Mouse (Mus musculus) kidney, embryonic 16.5 days (tissue): ENCODE measurements around the gene Susd4. TPM values are rescaled to one million over a fixed set of nuclear protein-coding genes. Genes with fewer than 3 reads are reported as not detected.

Source experiments
- ATAC-seq: fragments of 200-750 bp; cut with Nextera tagmentation; 2 replicates; pipeline ENCODE4 v1.8.0; 2017; ENCODE audit warnings: moderate TSS enrichment; ENCODE audit not compliant: low FRiP score, low TSS enrichment
- H3K27ac ChIP-seq: fragments of 300-500 bp; sonication (generic); 2 replicates; pipeline ENCODE4 v1.5.1; 2014; ENCODE audit warnings: low read length
- H3K27me3 ChIP-seq: fragments of 300-500 bp; sonication (generic); 2 replicates; pipeline ENCODE4 v1.6.1; 2014; ENCODE audit warnings: low read length, control low read depth, mixed read lengths; ENCODE audit not compliant: insufficient read depth
- H3K36me3 ChIP-seq: fragments of 300-500 bp; sonication (generic); 2 replicates; pipeline ENCODE4 v1.6.1; 2014; ENCODE audit warnings: low read length, control low read depth, mixed read lengths; ENCODE audit not compliant: insufficient read depth
- H3K4me1 ChIP-seq: fragments of 300-500 bp; sonication (generic); 2 replicates; pipeline ENCODE4 v1.6.1; 2014; ENCODE audit warnings: low read length, control low read depth, mixed read lengths; ENCODE audit not compliant: insufficient read depth
- H3K4me2 ChIP-seq: fragments of 300-500 bp; sonication (generic); replicated peaks from 2 replicates; pipeline ENCODE4 v1.6.1; 2014; ENCODE audit warnings: low read depth, low read length
- H3K4me3 ChIP-seq: fragments of 300-500 bp; sonication (generic); 2 replicates; pipeline ENCODE4 v1.5.1; 2014; ENCODE audit warnings: mild to moderate bottlenecking, low read length
- H3K9ac ChIP-seq: fragments of 300-500 bp; sonication (generic); replicated peaks from 2 replicates; pipeline ENCODE4 v1.6.1; 2014; ENCODE audit warnings: low read length
- H3K9me3 ChIP-seq: fragments of 300-500 bp; sonication (generic); 2 replicates; pipeline ENCODE4 v1.6.1; 2016; ENCODE audit warnings: low read length, control low read depth
- WGBS: fragments of 180-500 bp; shearing (Covaris S2); extraction: QIAGEN DNeasy Blood & Tissue Kit; methylation state at CpG from one replicate; pipeline ENCODE4 v1.1.7; 2014; 5-methylcytosine and 5-hydroxymethylcytosine counted together
- polyA plus RNA-seq: library from polyadenylated mRNA; unstranded; fragments of >200 nt; fragmentation: Nextera tagmentation; extraction: Ambion mirVana; gene quantifications from 2 replicates; pipeline ENCODE4 v1.2.1, GENCODE M21; 2015

Susd4 gene
- polyA plus RNA-seq, 1 experiment from 2014 or later: 25.7 TPM

DNA sequence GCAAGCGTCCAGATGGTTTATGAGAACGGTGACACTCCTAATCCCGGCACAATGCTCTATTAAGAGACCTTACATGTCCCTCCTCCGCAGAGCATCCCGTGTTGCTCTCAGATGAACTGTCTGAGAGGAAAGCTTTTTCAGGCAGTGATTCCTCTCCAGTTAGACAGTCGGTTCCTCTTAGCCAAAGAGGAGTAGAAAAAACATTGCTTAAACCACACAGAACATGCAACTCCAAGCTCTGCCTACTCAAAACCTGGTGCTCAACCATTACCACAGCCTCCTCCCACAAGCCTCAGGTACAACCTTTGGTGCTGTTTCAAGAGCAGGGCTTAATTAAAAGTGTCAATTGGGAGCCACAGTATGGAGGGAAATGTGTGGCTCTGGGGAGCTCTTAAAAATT lies 74.4 kb downstream of the Susd4 start:
- Histone ChIP-seq H3K27me3 (no peaks in the 10 kb centered on the region), H3K9me3 (0 out of 2 replicates have a peak, but pooled peaks cover 4% of the 10 kb centered on the region), H3K4me2 (no peak overlapping the region), H3K9ac (no peak overlapping the region), H3K4me3 (no peak overlapping the region), H3K27ac (no peak overlapping the region), H3K36me3 (no peaks in the 10 kb centered on the region), H3K4me1 (peaks cover 20% of the 10 kb centered on the region)
- 32% methylated on average over 6 of the region's 6 CpGs for WGBS
- ATAC-seq: no peak

DNA sequence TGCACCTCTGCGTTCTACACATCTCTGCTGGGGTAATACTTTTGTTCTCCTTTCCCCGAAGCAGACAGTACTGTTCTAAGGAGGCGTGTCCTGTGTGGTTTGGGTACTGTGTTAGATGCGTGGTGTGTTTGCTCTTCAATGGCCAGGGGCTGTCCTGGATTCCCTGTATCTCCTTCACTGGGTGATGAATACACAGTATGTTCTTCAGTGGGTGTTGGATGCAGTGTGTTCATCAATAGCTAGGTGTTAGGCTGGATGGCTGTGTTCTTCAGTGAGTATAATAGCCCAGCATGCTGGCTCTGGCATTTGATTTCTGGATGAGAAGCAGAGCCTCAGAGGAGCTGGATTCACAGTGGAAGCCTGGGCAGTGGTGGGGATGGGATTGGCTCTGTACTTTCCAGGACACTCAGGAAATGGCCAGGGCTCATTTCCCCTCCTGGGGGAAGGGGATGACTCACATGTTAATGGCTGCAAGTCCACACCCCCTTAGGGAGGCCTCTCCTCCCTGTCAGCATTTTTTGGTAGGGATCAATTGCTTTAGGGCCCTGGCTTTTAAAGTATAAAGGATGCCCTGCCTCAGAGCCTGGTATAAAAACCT lies 75.8 kb downstream of the Susd4 start:
- Histone ChIP-seq H3K27me3 (no peaks in the 10 kb centered on the region), H3K36me3 (no peaks in the 10 kb centered on the region), H3K4me2 (no peak overlapping the region), H3K4me3 (no peak overlapping the region), H3K4me1 (peaks cover 20% of the 10 kb centered on the region), H3K9ac (no peak overlapping the region), H3K27ac (no peak overlapping the region), H3K9me3 (0 out of 2 replicates have a peak, but pooled peaks cover 4% of the 10 kb centered on the region)
- ATAC-seq: peak; percentile 65
- WGBS: 70% methylated on average over 4 of the region's 4 CpGs

DNA sequence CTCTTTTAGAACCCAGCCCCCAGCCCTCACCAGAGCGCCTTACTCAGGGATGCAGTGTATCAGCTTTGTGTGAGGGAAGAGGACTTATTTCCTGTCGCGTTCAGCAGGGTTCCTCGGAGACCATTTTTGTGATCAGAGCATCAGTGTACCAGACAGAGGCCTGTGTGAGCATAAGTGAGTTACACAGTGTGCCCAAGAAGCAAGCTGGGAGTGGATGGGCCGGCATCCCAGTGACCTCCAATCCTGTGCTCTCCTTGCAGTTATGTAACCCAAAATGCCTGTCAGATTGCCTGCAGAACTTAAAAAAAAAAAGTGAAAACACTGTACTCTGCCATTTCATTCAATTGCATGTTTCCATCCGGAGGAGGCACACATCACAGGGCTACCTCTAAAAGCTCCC lies 76.4 kb downstream of the Susd4 start:
- Histone ChIP-seq H3K27me3 (no peaks in the 10 kb centered on the region), H3K9me3 (0 out of 2 replicates have a peak, but pooled peaks cover 4% of the 10 kb centered on the region), H3K9ac (no peak overlapping the region), H3K27ac (no peak overlapping the region), H3K4me1 (peaks cover 20% of the 10 kb centered on the region), H3K4me3 (no peak overlapping the region), H3K36me3 (no peaks in the 10 kb centered on the region), H3K4me2 (no peak overlapping the region)
- 42% methylated on average over 6 of the region's 6 CpGs for WGBS
- ATAC-seq: no peak

DNA sequence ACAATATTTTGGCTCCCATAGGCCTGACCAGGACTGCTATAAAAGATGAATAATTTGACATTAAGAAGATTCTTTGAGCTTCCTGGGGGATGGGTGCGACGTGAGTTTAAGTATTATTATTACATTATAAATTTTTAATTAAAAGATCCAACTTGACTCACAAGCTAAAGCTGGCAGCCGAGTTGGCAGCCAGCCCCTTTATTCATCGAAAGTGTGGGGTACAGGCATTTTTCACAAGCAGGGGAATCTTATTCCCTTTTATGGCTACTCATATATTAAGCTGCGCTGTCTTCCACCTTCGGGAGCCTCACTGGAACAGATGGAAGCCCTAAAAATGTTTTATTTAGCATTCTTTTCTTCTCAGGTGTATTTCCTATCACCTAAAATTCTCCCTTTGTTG lies 76.9 kb downstream of the Susd4 start:
- no peak for ATAC-seq
- no peak overlapping the region for H3K27ac ChIP-seq
- no peaks in the 10 kb centered on the region for H3K36me3 ChIP-seq
- no peak overlapping the region for H3K4me3 ChIP-seq
- 82% methylated on average over 6 of the region's 6 CpGs for WGBS
- no peak overlapping the region for H3K4me2 ChIP-seq
- no peaks in the 10 kb centered on the region for H3K27me3 ChIP-seq
- peaks cover 20% of the 10 kb centered on the region for H3K4me1 ChIP-seq
- H3K9ac ChIP-seq: no peak overlapping the region
- H3K9me3 ChIP-seq: 0 out of 2 replicates have a peak, but pooled peaks cover 4% of the 10 kb centered on the region

DNA sequence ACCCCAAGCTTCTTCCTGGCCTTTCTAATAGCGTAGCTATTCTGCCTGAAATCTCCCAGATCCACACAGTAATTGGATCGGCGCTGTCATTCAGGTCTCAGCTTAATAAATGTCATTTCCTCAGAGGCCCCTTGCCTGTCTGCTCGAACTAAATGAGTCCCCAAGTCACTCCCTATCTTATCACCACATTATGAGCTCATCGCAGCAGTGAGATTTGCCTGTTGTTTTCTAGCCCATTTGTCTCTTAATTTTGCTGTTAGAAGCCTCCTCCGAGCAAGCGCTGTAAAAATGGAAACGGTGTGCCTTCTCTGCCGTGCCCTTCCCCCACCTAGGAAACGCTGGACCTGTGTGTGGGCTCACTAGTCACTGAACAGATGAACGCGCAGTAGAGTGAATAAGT lies 85.9 kb downstream of the Susd4 start:
- ATAC-seq: no peak

DNA sequence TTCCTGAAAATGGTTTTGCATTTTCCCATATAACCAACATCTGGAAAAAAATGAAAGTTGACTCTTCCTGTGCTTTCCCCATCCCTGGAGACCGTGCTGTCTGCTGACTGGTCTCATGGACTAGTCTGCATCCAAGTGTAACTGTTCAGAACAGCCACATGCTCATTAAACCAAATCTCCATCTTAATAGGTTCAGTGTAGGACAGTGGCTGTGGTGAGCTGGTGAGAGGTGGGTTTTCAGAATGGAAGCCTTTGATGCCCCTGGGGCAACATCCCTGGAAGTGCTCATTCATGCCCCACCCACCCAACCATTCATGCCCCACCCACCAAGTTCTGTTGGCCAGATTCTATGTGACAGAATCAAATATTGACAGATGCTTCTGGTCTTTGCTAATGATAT lies 86.4 kb downstream of the Susd4 start:
- Histone ChIP-seq H3K4me3 (no peak overlapping the region), H3K27ac (no peak overlapping the region), H3K4me1 (no peaks in the 10 kb centered on the region), H3K9ac (no peak overlapping the region), H3K27me3 (no peaks in the 10 kb centered on the region), H3K9me3 (no peaks in the 10 kb centered on the region), H3K4me2 (no peak overlapping the region), H3K36me3 (no peaks in the 10 kb centered on the region)
- no peak for ATAC-seq
- 80% methylated on average over 1 of the region's 1 CpGs for WGBS

More for the DNA sequence above, 85.9 kb downstream of the Susd4 start:
- Histone ChIP-seq H3K27ac (no peak overlapping the region), H3K36me3 (no peaks in the 10 kb centered on the region), H3K9ac (no peak overlapping the region), H3K4me1 (no peaks in the 10 kb centered on the region), H3K27me3 (no peaks in the 10 kb centered on the region), H3K4me2 (no peak overlapping the region), H3K4me3 (no peak overlapping the region), H3K9me3 (no peaks in the 10 kb centered on the region)
- 55% methylated on average over 12 of the region's 12 CpGs for WGBS

DNA sequence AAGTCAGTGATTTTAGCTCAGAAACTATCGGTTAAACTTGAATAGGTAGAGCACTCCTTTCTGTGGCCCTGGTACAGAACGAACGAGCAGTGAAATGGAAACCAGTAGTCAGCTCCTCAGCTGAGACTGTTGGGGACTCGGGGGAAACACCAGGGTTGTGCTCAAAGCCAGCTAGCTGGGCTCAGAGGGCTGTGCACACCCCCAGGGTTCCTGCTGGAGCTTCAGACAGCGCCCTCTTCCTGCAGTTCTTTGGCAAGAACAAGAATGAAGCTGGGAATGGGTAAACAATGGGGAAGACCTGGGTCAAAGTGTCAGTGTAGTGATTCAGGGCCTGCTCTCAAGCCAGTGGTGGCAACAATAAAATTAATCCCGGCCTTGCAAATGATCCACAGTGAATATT lies 88.5 kb downstream of the Susd4 start:
- no peak for ATAC-seq
- WGBS: 38% methylated on average over 6 of the region's 6 CpGs
- Histone ChIP-seq H3K36me3 (no peaks in the 10 kb centered on the region), H3K9me3 (no peaks in the 10 kb centered on the region), H3K4me3 (no peak overlapping the region), H3K9ac (no peak overlapping the region), H3K27me3 (no peaks in the 10 kb centered on the region), H3K4me2 (no peak overlapping the region), H3K4me1 (no peaks in the 10 kb centered on the region), H3K27ac (no peak overlapping the region)

DNA sequence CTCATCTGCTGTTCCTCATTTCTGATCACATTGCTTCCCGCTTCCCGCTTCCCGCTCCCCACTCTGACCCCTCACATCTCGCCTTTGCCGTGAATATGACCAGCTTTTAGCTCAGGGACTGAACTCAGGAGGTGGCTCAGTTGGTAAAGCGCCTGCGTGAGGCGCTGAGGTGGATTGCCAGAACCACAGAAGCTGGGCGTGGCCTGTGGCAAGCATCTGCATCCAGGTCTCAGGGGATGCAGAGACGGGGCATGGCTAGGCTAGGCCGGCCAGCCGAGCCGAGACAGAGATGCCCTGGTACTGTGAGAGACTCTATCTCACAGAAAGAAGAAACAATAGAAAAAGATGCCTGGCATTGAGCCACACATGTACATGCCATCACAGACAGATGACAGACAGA lies 93.0 kb downstream of the Susd4 start:
- H3K4me2 ChIP-seq: no peak overlapping the region
- H3K4me3 ChIP-seq: no peak overlapping the region
- H3K36me3 ChIP-seq: no peaks in the 10 kb centered on the region
- H3K27ac ChIP-seq: no peak overlapping the region
- H3K9ac ChIP-seq: no peak overlapping the region
- WGBS: 78% methylated on average over 13 of the region's 13 CpGs
- H3K4me1 ChIP-seq: peaks cover 5% of the 10 kb centered on the region
- H3K27me3 ChIP-seq: no peaks in the 10 kb centered on the region
- H3K9me3 ChIP-seq: no peaks in the 10 kb centered on the region
- no peak for ATAC-seq

DNA sequence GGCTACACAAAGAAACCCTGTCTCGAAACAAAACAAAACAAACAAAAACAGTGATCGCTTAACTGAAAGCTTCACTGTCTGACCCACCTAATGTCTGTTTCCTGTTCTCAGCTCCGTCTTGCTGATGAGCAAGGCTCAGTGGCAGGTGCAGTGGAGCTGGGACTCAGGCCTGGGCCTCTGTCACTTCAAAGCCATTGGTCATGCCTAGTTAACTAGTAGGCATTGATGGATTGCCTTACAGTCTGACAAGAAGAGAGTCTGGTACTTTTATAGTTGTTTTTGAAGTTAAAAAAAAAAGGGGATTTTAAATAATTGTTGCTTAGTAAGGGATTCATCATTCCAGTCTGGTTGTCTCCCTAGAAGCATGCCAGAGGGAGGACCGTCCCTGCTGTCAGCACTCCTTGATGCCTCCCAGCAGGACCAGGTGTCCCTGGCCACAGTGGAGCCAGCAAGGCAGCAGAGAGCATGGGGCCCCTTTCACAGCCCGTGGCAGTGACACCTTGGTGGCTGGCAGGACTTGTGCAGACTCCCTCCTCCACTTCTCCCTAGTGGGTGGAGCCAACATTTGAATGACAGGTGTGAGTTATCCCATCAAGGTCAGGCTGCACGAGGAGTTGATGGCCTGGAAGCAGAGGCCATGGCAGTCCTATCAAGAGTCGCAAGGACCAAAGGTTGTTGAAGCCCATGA lies 98.2 kb downstream of the Susd4 start:
- no peaks in the 10 kb centered on the region for H3K9me3 ChIP-seq
- no peaks in the 10 kb centered on the region for H3K27me3 ChIP-seq
- H3K36me3 ChIP-seq: no peaks in the 10 kb centered on the region
- H3K27ac ChIP-seq: peak overlapping the region; percentile 61; the same call in 1 of the 2 replicates
- H3K4me2 ChIP-seq: no peak overlapping the region
- peak; percentile 91 for ATAC-seq
- no peak overlapping the region for H3K4me3 ChIP-seq
- 15% methylated on average over 7 of the region's 7 CpGs for WGBS
- no peak overlapping the region for H3K9ac ChIP-seq
- H3K4me1 ChIP-seq: peaks cover 21% of the 10 kb centered on the region

DNA sequence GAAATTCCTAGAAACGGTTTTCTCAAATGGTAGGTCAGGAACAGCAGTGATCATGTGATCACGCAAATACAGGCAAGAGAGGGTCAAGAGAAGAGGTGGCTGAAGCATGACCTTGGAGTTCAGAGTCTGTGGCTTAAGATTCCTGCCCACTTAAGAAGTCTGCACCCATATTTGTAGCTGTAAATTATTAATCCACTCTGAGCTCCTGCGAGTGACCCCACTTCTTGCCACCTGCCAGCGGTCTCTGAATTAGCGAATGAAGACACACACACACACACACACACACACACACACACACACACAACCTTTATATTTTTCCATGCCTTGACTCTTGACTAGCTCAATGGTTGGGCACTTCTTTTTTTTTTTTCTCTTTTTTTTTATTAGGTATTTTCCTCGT lies 99.7 kb downstream of the Susd4 start:
- H3K9me3 ChIP-seq: no peaks in the 10 kb centered on the region
- H3K27ac ChIP-seq: peak overlapping the region; percentile 61
- WGBS: 74% methylated on average over 6 of the region's 6 CpGs

More for the DNA sequence above, 99.7 kb downstream of the Susd4 start:
- H3K27me3 ChIP-seq: no peaks in the 10 kb centered on the region
- no peak overlapping the region for H3K4me2 ChIP-seq
- no peak overlapping the region for H3K4me3 ChIP-seq
- peak; percentile 16; the same call in 1 of the 2 replicates for ATAC-seq
- no peak overlapping the region for H3K9ac ChIP-seq
- no peaks in the 10 kb centered on the region for H3K36me3 ChIP-seq
- H3K4me1 ChIP-seq: peaks cover 21% of the 10 kb centered on the region
